Mouse (Mus musculus): ENCODE measurements at regions not wholly inside any gene's neighbourhood (a gene's known extent, or its start where the extent isn't known, plus 50 kb on each side); places are given as distances from the start of the nearest gene placed in this dataset.

DNA sequence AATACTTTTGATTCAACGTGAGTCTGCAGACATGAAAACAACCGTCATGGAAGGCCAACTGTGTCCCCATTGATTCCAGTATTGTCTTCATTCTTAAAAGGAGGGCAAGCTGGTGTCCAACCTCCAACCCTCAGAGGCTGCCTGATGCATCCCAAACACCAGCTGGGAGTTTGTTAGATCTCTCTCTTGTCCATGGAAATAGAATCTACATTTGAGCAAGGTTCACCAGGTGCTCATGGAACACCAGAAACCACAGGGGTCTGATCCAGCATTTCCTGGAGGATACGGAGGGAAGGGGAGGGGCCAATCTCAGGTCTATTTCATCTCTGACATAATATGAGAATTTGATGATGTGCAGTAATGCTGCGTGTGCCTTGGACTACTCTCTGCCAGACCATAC is 512.3 kb upstream of the Tbx3 start:
- TF ChIP-seq CTCF (IDR thresholded peaks at IDR 0.05; ENCODE audit: control insufficient read depth, insufficient read depth, insufficient replicate concordance, low read depth, low read length): no peak
- no peak for TF ChIP-seq POLR2A (IDR thresholded peaks at IDR 0.05; ENCODE audit: control insufficient read depth, low read depth, low read length)
